Mouse (Mus musculus): ENCODE measurements at regions not wholly inside any gene's neighbourhood (a gene's known extent, or its start where the extent isn't known, plus 50 kb on each side); places are given as distances from the start of the nearest gene placed in this dataset.

- TF ChIP-seq CTCF (IDR thresholded peaks at IDR 0.05; ENCODE audit: borderline replicate concordance, insufficient read depth, low read length) (no peak), POLR2A (IDR thresholded peaks at IDR 0.05; ENCODE audit: low read depth, low read length) (no peak)
Observed at GRCm38 (mm10) chr11:90981626-90982025, 293.5 kb upstream of the Tom1l1 start.

Measured in embryonic fibroblast, embryonic 13.5 days (primary cell).